Mouse (Mus musculus): ENCODE results near the gene Tmem62.

DNA sequence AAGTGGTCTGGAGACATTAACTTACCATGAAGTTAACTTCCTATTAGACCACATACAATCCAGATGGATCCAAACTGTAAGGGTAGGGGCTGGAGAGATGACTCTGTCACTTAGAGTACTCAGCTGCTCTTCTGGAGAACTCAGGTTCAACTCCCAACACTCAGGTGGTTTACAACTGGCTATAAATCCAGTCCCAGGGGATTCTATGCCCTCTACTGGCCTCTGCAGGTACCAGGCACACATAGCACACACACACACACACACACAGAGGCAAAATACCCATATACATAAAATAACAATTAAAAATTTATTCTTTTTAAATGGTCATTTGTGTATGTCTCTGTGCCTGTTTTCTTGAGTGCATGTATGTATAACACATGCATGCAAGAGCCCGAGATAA lies 62.6 kb downstream of the Tmem62 start:
- TF ChIP-seq CTCF (IDR thresholded peaks at IDR 0.05; ENCODE audit: insufficient read depth, low read length) (no peak), POLR2A (IDR thresholded peaks at IDR 0.05; ENCODE audit: borderline replicate concordance, extremely low read depth, low read depth, low read length) (no peak)
